ENCODE assay signal across 24 mouse cellular contexts in genomic region chr4:117870437-117870836, GRCm38 (mm10). TPM values are rescaled to one million over a fixed set of nuclear protein-coding genes. Genes with fewer than 3 reads are reported as not detected.
DNase-seq lines count a peak whose midpoint lies in the region; ATAC-seq lines count a peak whose summit lies in the region.
"Had no signal": no experiment of that assay in that cellular context is flagged by ENCODE, and none has a peak within 500 bp of the region (broad histone marks: within the 10 kb centered on the region; RNA-seq: fewer than 3 reads in every experiment).

No protein-coding gene starts in this region.

- peaks cover 52% of the 10 kb centered on the region for H3K36me3 ChIP-seq in liver, embryonic 12.5 days
- H3K36me3 ChIP-seq in liver, embryonic 15.5 days (replicated peaks), result peaks cover 52% of the 10 kb centered on the region
- H3K36me3 ChIP-seq: heart, embryonic 15.5 days had no signal

- peaks cover 78% of the 10 kb centered on the region for H3K4me1 ChIP-seq in liver, embryonic 12.5 days
- H3K4me1 ChIP-seq in liver, embryonic 15.5 days (replicated peaks), result peaks cover 77% of the 10 kb centered on the region

- peaks cover 15% of the 10 kb centered on the region; the same call in 1 of the 2 replicates for H3K27me3 ChIP-seq in liver, embryonic 12.5 days (replicated peaks)
- H3K27me3 ChIP-seq in liver, embryonic 15.5 days, result no peaks in the 10 kb centered on the region
- H3K27me3 ChIP-seq: forebrain, embryonic 15.5 days had no signal

- H3K4me3 ChIP-seq in liver, embryonic 12.5 days, result no peak overlapping the region
- H3K4me3 ChIP-seq in liver, embryonic 15.5 days (replicated peaks), result no peak overlapping the region
- H3K4me3 ChIP-seq: forebrain, embryonic 12.5 days; forebrain, embryonic 15.5 days; heart, embryonic 12.5 days; heart, embryonic 15.5 days; hindbrain, embryonic 10.5 days; hindbrain, embryonic 13.5 days had no signal

- no peak for DNase-seq in cerebellum, postnatal 25 days
- DNase-seq in urinary bladder, adult 18-20 months (ENCODE audit: low spot score in 2 of 2), result no peak
- DNase-seq: adrenal gland, adult 2 months; adrenal gland, postnatal 14 days; cerebellum, adult 11 months; cerebellum, adult 2 months; cerebellum, adult 9-11 months; cerebellum, postnatal 36 days; gastrocnemius, postnatal 25 days; heart, adult 18-20 months; heart, postnatal 10 days; heart, postnatal 36 days had no signal

- peak overlapping the region; percentile 64 for H3K27ac ChIP-seq in liver, embryonic 12.5 days
- H3K27ac ChIP-seq in liver, embryonic 15.5 days (replicated peaks), result peak overlapping the region; percentile 63
- H3K27ac ChIP-seq: forebrain, embryonic 12.5 days; forebrain, embryonic 15.5 days; heart, embryonic 15.5 days; hindbrain, embryonic 13.5 days; hindbrain, postnatal 0 days had no signal

- H3K9me3 ChIP-seq in liver, embryonic 12.5 days (replicated peaks), result no peaks in the 10 kb centered on the region
- H3K9me3 ChIP-seq in liver, embryonic 15.5 days (replicated peaks), result no peaks in the 10 kb centered on the region
- H3K9me3 ChIP-seq: forebrain, embryonic 12.5 days; forebrain, embryonic 15.5 days; heart, embryonic 12.5 days; heart, embryonic 15.5 days; hindbrain, embryonic 10.5 days; hindbrain, embryonic 13.5 days had no signal

- no peak overlapping the region for H3K9ac ChIP-seq in liver, embryonic 12.5 days
- H3K9ac ChIP-seq in liver, embryonic 15.5 days, result no peak overlapping the region; the same call in 1 of the 2 replicates
- H3K9ac ChIP-seq: forebrain, embryonic 12.5 days; forebrain, embryonic 15.5 days; heart, embryonic 12.5 days; heart, embryonic 15.5 days had no signal

- ATAC-seq in erythroid progenitor cell, adult 5-6 weeks (replicated peaks; ENCODE audit: low FRiP score, poor library complexity, severe bottlenecking), result peak; percentile 22
- peak; percentile 31; the same call in 1 of the 2 replicates for ATAC-seq in liver, embryonic 12.5 days
- no peak for ATAC-seq in liver, embryonic 15.5 days (ENCODE audit: insufficient read depth)
- no peak for ATAC-seq in monocyte, adult 5-6 weeks (replicated peaks; ENCODE audit: insufficient number of reproducible peaks, low FRiP score, low TSS enrichment, poor library complexity, severe bottlenecking)
- ATAC-seq: CD4-positive, CD25-positive, alpha-beta regulatory T cell, adult 4 months; forebrain, embryonic 15.5 days; hindbrain, postnatal 0 days had no signal

- 36% methylated on average over 1 of the region's 1 CpGs for WGBS in liver, embryonic 12.5 days (ENCODE audit: insufficient replicate concordance)
- whole genome bisulfite sequencing in liver, embryonic 15.5 days (ENCODE audit: insufficient replicate concordance), result 46% methylated on average over 1 of the region's 1 CpGs

- H3K4me2 ChIP-seq in liver, embryonic 12.5 days, result no peak overlapping the region
- H3K4me2 ChIP-seq in liver, embryonic 15.5 days, result no peak overlapping the region
- H3K4me2 ChIP-seq: forebrain, embryonic 12.5 days; forebrain, embryonic 15.5 days; heart, embryonic 12.5 days; heart, embryonic 15.5 days; hindbrain, embryonic 13.5 days had no signal

RNA-seq across cellular contexts. Expression of gene Ccdc24, which starts 1.9 kb away (rescaled TPM):
- 1.3 TPM in 1 of 2 replicates, not detected in the other for total RNA-seq in erythroid progenitor cell, adult 5-6 weeks (2015; ENCODE audit: low replicate concordance)
- total RNA-seq in erythroid progenitor cell, adult 5-6 weeks (2017; ENCODE audit: low replicate concordance), result 0.98 and 17.2 TPM in 2 replicates
- 1.7 and 2.0 TPM in 2 replicates for polyA plus RNA-seq in liver, embryonic 12.5 days (2016; fragmentation: Nextera tagmentation; extraction: Ambion mirVana)
- 1.2 TPM in 2 replicates for polyA plus RNA-seq in liver, embryonic 15.5 days (2015; fragmentation: Nextera tagmentation; extraction: Ambion mirVana)
- total RNA-seq in monocyte, adult 5-6 weeks (2017), result not detected in 3 replicates
- total RNA-seq: gastrocnemius, postnatal 25 days had no signal
- polyA plus RNA-seq: CD4-positive, CD25-positive, alpha-beta regulatory T cell, adult 4 months had no signal

RNA-seq across cellular contexts. Expression of gene B4galt2, which starts 12.8 kb away (rescaled TPM):
- not detected in 2 replicates for total RNA-seq in erythroid progenitor cell, adult 5-6 weeks (2015; ENCODE audit: low replicate concordance)
- 0.45 TPM in 1 of 2 replicates, not detected in the other for total RNA-seq in erythroid progenitor cell, adult 5-6 weeks (2017; ENCODE audit: low replicate concordance)
- 5.2 and 5.7 TPM in 2 replicates for polyA plus RNA-seq in liver, embryonic 12.5 days (2016; fragmentation: Nextera tagmentation; extraction: Ambion mirVana)
- 1.0 and 1.4 TPM in 2 replicates for polyA plus RNA-seq in liver, embryonic 15.5 days (2015; fragmentation: Nextera tagmentation; extraction: Ambion mirVana)
- total RNA-seq in monocyte, adult 5-6 weeks (2017), result not detected in 3 replicates
- polyA plus RNA-seq: CD4-positive, CD25-positive, alpha-beta regulatory T cell, adult 4 months had no signal

RNA-seq across cellular contexts. Expression of gene Atp6v0b, which starts 16.7 kb away (rescaled TPM):
- 288 and 327 TPM in 2 replicates for total RNA-seq in erythroid progenitor cell, adult 5-6 weeks (2015; ENCODE audit: low replicate concordance)
- 61.0 and 77.4 TPM in 2 replicates for total RNA-seq in erythroid progenitor cell, adult 5-6 weeks (2017; ENCODE audit: low replicate concordance)
- 180 and 198 TPM in 2 replicates for polyA plus RNA-seq in liver, embryonic 12.5 days (2016; fragmentation: Nextera tagmentation; extraction: Ambion mirVana)
- 168 and 195 TPM in 2 replicates for polyA plus RNA-seq in liver, embryonic 15.5 days (2015; fragmentation: Nextera tagmentation; extraction: Ambion mirVana)
- total RNA-seq in monocyte, adult 5-6 weeks (2017), result 121 to 188 TPM (median 178 TPM) in 3 replicates

RNA-seq across cellular contexts. Expression of gene Dph2, which starts 21.4 kb away (rescaled TPM):
- 0.72 and 0.84 TPM in 2 replicates for total RNA-seq in erythroid progenitor cell, adult 5-6 weeks (2015; ENCODE audit: low replicate concordance)
- total RNA-seq in erythroid progenitor cell, adult 5-6 weeks (2017; ENCODE audit: low replicate concordance), result 1.2 and 5.9 TPM in 2 replicates
- 15.5 and 15.8 TPM in 2 replicates for polyA plus RNA-seq in liver, embryonic 12.5 days (2016; fragmentation: Nextera tagmentation; extraction: Ambion mirVana)
- 5.9 and 6.9 TPM in 2 replicates for polyA plus RNA-seq in liver, embryonic 15.5 days (2015; fragmentation: Nextera tagmentation; extraction: Ambion mirVana)
- 2.1 to 15.0 TPM (median 4.2 TPM) in 3 replicates for total RNA-seq in monocyte, adult 5-6 weeks (2017)

RNA-seq across cellular contexts. Expression of gene Slc6a9, which starts 36.1 kb away (rescaled TPM):
- total RNA-seq in erythroid progenitor cell, adult 5-6 weeks (2015; ENCODE audit: low replicate concordance), result 273 and 276 TPM in 2 replicates
- 282 and 375 TPM in 2 replicates for total RNA-seq in erythroid progenitor cell, adult 5-6 weeks (2017; ENCODE audit: low replicate concordance)
- polyA plus RNA-seq in liver, embryonic 12.5 days (2016; fragmentation: Nextera tagmentation; extraction: Ambion mirVana), result 52.8 and 57.8 TPM in 2 replicates
- polyA plus RNA-seq in liver, embryonic 15.5 days (2015; fragmentation: Nextera tagmentation; extraction: Ambion mirVana), result 56.1 and 56.4 TPM in 2 replicates
- total RNA-seq in monocyte, adult 5-6 weeks (2017), result 1.8 to 2.8 TPM in 2 of 3 replicates, not detected in the other

Comparison
In these comparisons a context has a peak if more than half of its experiments do, and no peak if none do; other contexts are left out.
1. ATAC-seq: peak in erythroid progenitor cell, adult 5-6 weeks (single experiment) and liver, embryonic 12.5 days (single experiment); none in liver, embryonic 15.5 days (single experiment) and monocyte, adult 5-6 weeks (single experiment).